Mouse (Mus musculus): ENCODE measurements around the gene Nupr1l. TPM values are rescaled to one million over a fixed set of nuclear protein-coding genes. Genes with fewer than 3 reads are reported as not detected.

Gene Nupr1l
- polyA plus RNA-seq, 1 experiment: 4.7 TPM

DNA sequence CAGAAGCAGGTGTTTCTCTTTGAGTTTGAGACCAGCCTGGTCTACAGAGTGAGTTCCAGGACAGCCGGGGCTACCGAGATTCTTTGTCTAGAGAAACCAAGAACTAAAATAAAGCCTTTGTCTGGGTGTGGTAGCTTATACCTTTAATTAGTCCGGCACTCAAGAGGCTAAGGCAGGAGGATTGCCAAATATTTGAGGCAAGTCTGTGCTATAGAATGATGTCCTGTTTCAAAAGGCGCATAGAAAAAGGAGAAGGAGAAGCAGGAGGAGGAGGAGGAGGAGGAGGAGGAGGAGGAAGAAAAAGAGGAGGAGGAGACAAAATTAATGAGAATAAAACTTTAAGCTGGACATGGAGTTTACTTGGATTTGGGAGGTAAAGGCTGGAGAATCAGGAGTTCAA is 54.9 kb downstream of the Nupr1l start:
- no peak for DNase-seq (ENCODE audit: extremely low spot score in 1 of 2, low spot score in 1 of 2)

Other genes with a start within 250 kb of the Nupr1l start
- gene Zfp11, start 238.4 kb upstream of the Nupr1l start, polyA plus RNA-seq (2012; rRNA removed): 5.3 and 5.7 TPM in 2 replicates
- 0.08 TPM in 1 of 2 replicates, not detected in the other for gene Sept14, start 200.0 kb upstream of the Nupr1l start, polyA plus RNA-seq (2012; rRNA removed)
- gene Mrps17, start 193.0 kb upstream of the Nupr1l start, polyA plus RNA-seq (2012; rRNA removed): 104 and 105 TPM in 2 replicates
- gene Nipsnap2, start 183.5 kb upstream of the Nupr1l start, polyA plus RNA-seq (2012; rRNA removed): 118 and 124 TPM in 2 replicates
- gene Psph, start 121.1 kb upstream of the Nupr1l start, polyA plus RNA-seq (2012; rRNA removed): 18.9 and 25.2 TPM in 2 replicates
- 17.9 and 18.0 TPM in 2 replicates for gene Sumf2, start 61.6 kb upstream of the Nupr1l start, polyA plus RNA-seq (2012; rRNA removed)
- gene Chchd2, start 21.1 kb upstream of the Nupr1l start, polyA plus RNA-seq (2012; rRNA removed): 775 and 986 TPM in 2 replicates
- 6.1 and 7.5 TPM in 2 replicates for gene Zbed5, start 12.8 kb upstream of the Nupr1l start, polyA plus RNA-seq (2012; rRNA removed)
- 28.0 and 35.5 TPM in 2 replicates for gene Phkg1, start 10.0 kb upstream of the Nupr1l start, polyA plus RNA-seq (2012; rRNA removed)
- gene Vkorc1l1, start 33.4 kb downstream of the Nupr1l start, polyA plus RNA-seq (2012; rRNA removed): 38.1 and 40.1 TPM in 2 replicates
- 18.3 and 22.1 TPM in 2 replicates for gene Gusb, start 94.5 kb downstream of the Nupr1l start, polyA plus RNA-seq (2012; rRNA removed)
- 25.0 and 29.6 TPM in 2 replicates for gene Asl, start 120.7 kb downstream of the Nupr1l start, polyA plus RNA-seq (2012; rRNA removed)
- gene Crcp, start 120.8 kb downstream of the Nupr1l start, polyA plus RNA-seq (2012; rRNA removed): 41.8 and 44.8 TPM in 2 replicates
- 32.1 and 34.5 TPM in 2 replicates for gene Tpst1, start 164.8 kb downstream of the Nupr1l start, polyA plus RNA-seq (2012; rRNA removed)
- 8.4 and 10.7 TPM in 2 replicates for gene Kctd7, start 236.3 kb downstream of the Nupr1l start, polyA plus RNA-seq (2012; rRNA removed)